Mouse (Mus musculus) heart, adult 2 months (tissue): ENCODE measurements around the gene 4931406C07Rik. TPM values are rescaled to one million over a fixed set of nuclear protein-coding genes. Genes with fewer than 3 reads are reported as not detected.

ENCODE experiments used
- DNase-seq, 2 experiments: peaks; one replicate each; pipeline ENCODE4 v3.0.0; 2021
- H3K27ac ChIP-seq: fragments of 200-600 bp; 2 replicates; pipeline ENCODE4 v1.8.1; 2022
- H3K27me3 ChIP-seq: fragments of 200-500 bp; 2 replicates; pipeline ENCODE4 v1.6.1; 2012; ENCODE audit warnings: mild to moderate bottlenecking, low read length, inconsistent platforms, mixed read lengths; ENCODE audit not compliant: control insufficient read depth, insufficient read depth
- H3K36me3 ChIP-seq: fragments of 200-500 bp; 2 replicates; pipeline ENCODE4 v1.6.1; 2012; ENCODE audit warnings: low read length, inconsistent platforms; ENCODE audit not compliant: control insufficient read depth, insufficient read depth
- H3K4me1 ChIP-seq: fragments of 200-500 bp; 2 replicates; pipeline ENCODE4 v1.6.1; 2011; ENCODE audit warnings: low read length; ENCODE audit not compliant: control insufficient read depth, insufficient read depth
- H3K4me3 ChIP-seq: fragments of 200-600 bp; 2 replicates; pipeline ENCODE4 v1.8.1; 2022
- H3K79me2 ChIP-seq: fragments of 200-500 bp; replicated peaks from 2 replicates; pipeline ENCODE4 v1.6.1; 2012; ENCODE audit warnings: mild to moderate bottlenecking, inconsistent platforms, low read length, moderate library complexity, mixed read lengths; ENCODE audit not compliant: control insufficient read depth, insufficient read depth
- H3K9ac ChIP-seq: fragments of 200-500 bp; 2 replicates; pipeline ENCODE4 v1.6.1; 2012; ENCODE audit warnings: low read depth, mild to moderate bottlenecking, control low read depth, inconsistent platforms, low read length, mixed read lengths
- CTCF ChIP-seq: fragments of 200-600 bp; IDR thresholded peaks from 2 replicates; pipeline ENCODE4 v1.8.1; 2022; ENCODE audit warnings: antibody characterized with exemption, mild to moderate bottlenecking, moderate library complexity
- EP300 ChIP-seq: fragments of 200-500 bp; IDR thresholded peaks from 2 replicates; pipeline ENCODE4 v1.6.1; 2011; ENCODE audit warnings: low read depth, low read length, control low read depth; ENCODE audit not compliant: insufficient read depth
- POLR2A ChIP-seq: fragments of 200-500 bp; IDR thresholded peaks from 2 replicates; pipeline ENCODE4 v1.6.1; 2011; ENCODE audit warnings: mild to moderate bottlenecking, low read depth, low read length, control low read depth; ENCODE audit not compliant: insufficient read depth
- WGBS: fragments of 180-500 bp; shearing (Covaris S2); methylation state at CpG from one replicate; pipeline ENCODE4 v1.1.7; 2018; 5-methylcytosine and 5-hydroxymethylcytosine counted together
- intact Hi-C: fragments of 180-260 bp; cut with DNase I; formaldehyde crosslinking; loops from one replicate; pipeline ENCODE4 v1.15.1; 2025
- microRNA-seq, 2 experiments: library from miRNA; unstranded; fragments of <30 nt; microRNA quantifications; one replicate each; pipeline ENCODE4 v1.2.0; 2021
- polyA plus RNA-seq: library from polyadenylated mRNA; depleted of rRNA; stranded (reverse); fragments of >200 nt; gene quantifications from 2 replicates; pipeline ENCODE4 v1.2.3, GENCODE M21; 2012; rRNA removed
- total RNA-seq, 2 experiments: library from RNA; stranded (reverse); gene quantifications; 2 replicates each; pipeline ENCODE4 v1.2.3; 2021

The 4931406C07Rik gene
- total and polyA plus RNA-seq, 3 experiments: 4.9 to 8.1 (median 5.7) TPM

DNA sequence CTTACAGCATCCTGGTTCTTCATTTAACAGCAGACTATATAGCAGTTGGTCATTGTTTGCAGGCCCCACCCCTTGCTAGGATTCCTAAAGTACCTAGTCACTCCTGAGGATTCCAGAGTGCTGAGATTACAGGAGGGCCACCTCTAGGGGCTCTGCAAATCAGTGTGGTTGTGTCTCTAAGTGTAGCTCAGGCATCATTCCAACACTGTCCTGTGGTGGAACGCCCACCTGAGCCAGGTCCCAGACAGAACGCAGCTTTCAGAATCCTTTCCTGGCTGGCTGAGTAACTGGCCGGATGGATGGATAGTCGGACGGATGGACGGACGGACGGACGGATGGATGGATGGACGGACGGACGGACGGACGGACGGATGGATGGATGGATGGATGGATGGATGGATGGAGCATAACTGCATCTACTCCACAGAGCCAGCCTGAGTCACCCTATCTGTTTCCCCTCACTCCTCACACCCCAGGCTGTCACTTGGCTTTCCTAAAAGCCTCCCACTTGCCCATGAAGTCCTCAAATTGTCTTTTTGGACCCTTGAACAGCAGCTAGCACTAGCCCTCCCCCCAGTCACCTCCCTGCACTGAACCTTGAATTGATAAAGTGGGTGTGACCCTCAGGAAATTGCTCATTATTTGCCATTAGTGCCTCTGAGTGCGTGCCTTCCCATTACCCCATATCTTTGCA is 67.8 kb downstream of the 4931406C07Rik start:
- H3K27me3 ChIP-seq: peaks cover 2% of the 10 kb centered on the region; the same call in 1 of the 2 replicates
- intact Hi-C loops: no loop called here
- no peak overlapping the region; the same call in 1 of the 2 replicates for H3K27ac ChIP-seq
- H3K36me3 ChIP-seq: no peaks in the 10 kb centered on the region
- H3K9ac ChIP-seq: no peak overlapping the region
- DNase-seq: no peak
- H3K79me2 ChIP-seq: no peaks in the 10 kb centered on the region
- peak overlapping the region; percentile 39 for H3K4me3 ChIP-seq
- H3K4me1 ChIP-seq: peaks cover 4% of the 10 kb centered on the region
- WGBS: 58% methylated on average over 16 of the region's 16 CpGs
- TF ChIP-seq POLR2A (no peak), EP300 (no peak), CTCF (no peak)

DNA sequence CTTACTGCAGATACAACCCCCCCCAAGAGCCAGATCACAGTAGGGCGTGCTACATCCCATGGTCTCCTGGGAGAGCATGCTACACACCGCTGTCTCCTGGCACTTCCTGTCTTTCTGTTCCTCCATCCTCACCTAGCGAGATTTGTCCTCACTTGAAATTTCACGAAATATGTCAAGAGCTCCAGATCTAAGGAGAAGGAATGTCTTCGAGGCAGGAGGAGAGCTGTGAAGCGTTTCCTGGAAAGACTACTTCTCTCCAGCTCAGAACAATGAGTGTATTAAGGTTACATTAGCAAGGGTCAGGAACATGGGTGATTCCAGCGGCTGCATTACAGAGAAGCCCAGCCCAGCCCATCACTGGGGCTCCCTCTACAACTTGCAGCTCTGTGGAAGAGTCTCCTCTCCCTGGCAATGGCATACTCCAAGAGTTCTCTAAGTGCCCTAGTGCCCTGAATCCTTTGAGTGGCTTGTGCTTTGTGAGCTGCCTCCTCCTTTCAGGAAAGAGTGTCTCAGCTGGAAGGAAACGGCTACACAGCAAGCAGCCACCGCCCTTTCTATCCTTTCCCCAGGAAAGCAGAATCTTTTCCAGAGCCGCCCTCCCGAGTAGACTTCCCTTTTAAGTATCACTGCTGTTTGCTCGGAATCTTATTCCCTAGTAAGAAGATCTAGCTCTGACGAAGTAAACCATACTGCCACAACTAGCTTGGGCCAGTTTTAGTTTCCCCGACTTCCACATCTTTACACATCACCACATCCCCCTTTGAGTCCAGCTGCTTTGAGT is 68.5 kb downstream of the 4931406C07Rik start:
- peak in 1 of 2 experiments; percentile 11 for DNase-seq
- H3K27ac ChIP-seq: no peak overlapping the region; the same call in 1 of the 2 replicates
- 32% methylated on average over 14 of the region's 14 CpGs for WGBS

DNA sequence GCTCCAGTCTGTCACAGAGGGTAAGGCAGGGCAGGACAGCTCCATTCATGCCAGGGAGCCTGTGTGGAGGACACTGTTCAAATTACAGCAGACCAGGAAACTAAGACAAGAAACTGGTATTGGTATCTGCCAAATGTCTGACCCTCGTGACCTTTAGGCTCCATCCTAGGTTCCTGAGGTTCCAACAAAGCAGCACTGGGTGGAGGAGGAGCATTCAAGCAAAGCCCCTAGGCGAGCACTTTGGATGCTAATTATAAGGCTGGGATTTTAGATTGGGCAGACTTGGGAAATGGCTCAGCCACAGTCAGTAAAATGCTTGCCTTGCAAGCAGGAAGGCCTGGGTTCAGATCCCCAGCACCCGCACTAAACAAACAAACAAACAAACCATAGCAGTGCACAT is 70.3 kb downstream of the 4931406C07Rik start:
- no peak overlapping the region for H3K9ac ChIP-seq
- no peak for TF ChIP-seq POLR2A
- no peak for TF ChIP-seq EP300
- TF ChIP-seq CTCF: no peak

More for the DNA sequence above, 68.5 kb downstream of the 4931406C07Rik start:
- no peaks in the 10 kb centered on the region for H3K79me2 ChIP-seq
- no peak overlapping the region for H3K4me3 ChIP-seq
- H3K36me3 ChIP-seq: no peaks in the 10 kb centered on the region
- intact Hi-C loops: no loop called here
- TF ChIP-seq POLR2A (no peak), CTCF (no peak), EP300 (no peak)
- H3K27me3 ChIP-seq: peaks cover 2% of the 10 kb centered on the region; the same call in 1 of the 2 replicates
- H3K9ac ChIP-seq: no peak overlapping the region
- peaks cover 4% of the 10 kb centered on the region for H3K4me1 ChIP-seq

DNA sequence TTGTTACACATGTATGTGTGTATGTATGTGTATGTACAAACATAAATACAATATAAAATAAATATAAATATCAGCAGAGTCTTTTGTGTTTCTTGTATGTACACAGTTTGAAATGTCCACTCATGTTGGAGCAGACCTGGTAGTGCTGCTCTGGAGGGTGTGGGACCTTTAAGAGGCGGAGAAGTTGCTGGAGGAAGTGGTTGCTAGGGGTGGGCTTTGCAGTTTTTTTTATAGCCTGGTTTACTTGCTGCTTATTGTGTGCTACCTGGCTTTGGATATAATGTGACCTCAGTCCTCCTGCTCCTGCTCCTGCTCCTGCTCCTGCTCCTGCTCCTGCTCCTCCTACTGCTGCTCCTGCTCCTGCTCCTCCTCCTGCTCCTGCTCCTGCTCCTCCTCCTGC is 72.6 kb downstream of the 4931406C07Rik start:
- Histone ChIP-seq H3K36me3 (no peaks in the 10 kb centered on the region), H3K27me3 (no peaks in the 10 kb centered on the region; the same call in 1 of the 2 replicates), H3K4me3 (no peak overlapping the region), H3K9ac (no peak overlapping the region), H3K79me2 (no peaks in the 10 kb centered on the region), H3K4me1 (peaks cover 2% of the 10 kb centered on the region), H3K27ac (no peak overlapping the region)
- 81% methylated on average over 1 of the region's 1 CpGs for WGBS
- intact Hi-C loops: no loop called here
- TF ChIP-seq CTCF (no peak), EP300 (no peak), POLR2A (no peak)
- no peak for DNase-seq

More for the DNA sequence above, 70.3 kb downstream of the 4931406C07Rik start:
- WGBS: 91% methylated on average over 3 of the region's 3 CpGs
- Histone ChIP-seq H3K4me1 (peaks cover 4% of the 10 kb centered on the region), H3K36me3 (no peaks in the 10 kb centered on the region), H3K4me3 (no peak overlapping the region), H3K27ac (no peak overlapping the region), H3K27me3 (peaks cover 2% of the 10 kb centered on the region; the same call in 1 of the 2 replicates), H3K79me2 (no peaks in the 10 kb centered on the region)
- DNase-seq: no peak
- intact Hi-C loops: no loop called here

Small RNAs within 50 kb of the gene (microRNA-seq; reads per million reads assigned to microRNA genes)
- 0 reads per million in 2 experiments for gene Gm49349
- gene mmu-mir-7650: 0 reads per million in 2 experiments

Other genes starting within 250 kb of the 4931406C07Rik start
- gene Hephl1, start 194.3 kb downstream of the 4931406C07Rik start, total RNA-seq: under 1 TPM; 0.05 to 0.16 TPM
- gene Hephl1, start 194.3 kb downstream of the 4931406C07Rik start, polyA plus RNA-seq: 0.06 TPM in 2 replicates
- under 1 TPM; 0.23 to 0.32 TPM for gene Vstm5, start 67.4 kb downstream of the 4931406C07Rik start, total RNA-seq
- gene Vstm5, start 67.4 kb downstream of the 4931406C07Rik start, polyA plus RNA-seq: 0.31 and 0.59 TPM in 2 replicates
- gene Med17, start 26.5 kb downstream of the 4931406C07Rik start, total RNA-seq: 10 to 100 TPM; 14.3 to 14.6 TPM
- gene Med17, start 26.5 kb downstream of the 4931406C07Rik start, polyA plus RNA-seq: 10.3 and 13.6 TPM in 2 replicates
- gene Taf1d, start 234 bp downstream of the 4931406C07Rik start, total RNA-seq: 10 to 100 TPM; 26.0 to 28.0 TPM
- gene Taf1d, start 234 bp downstream of the 4931406C07Rik start, polyA plus RNA-seq: 5.8 and 13.6 TPM in 2 replicates
- 1 to 10 TPM; 5.8 to 8.5 TPM for gene Cep295, start 51.3 kb upstream of the 4931406C07Rik start, total RNA-seq
- gene Cep295, start 51.3 kb upstream of the 4931406C07Rik start, polyA plus RNA-seq: 3.0 and 4.1 TPM in 2 replicates
- 10 to 100 TPM; 24.9 to 25.8 TPM for gene Smco4, start 187.0 kb upstream of the 4931406C07Rik start, total RNA-seq
- gene Smco4, start 187.0 kb upstream of the 4931406C07Rik start, polyA plus RNA-seq: 16.5 and 34.0 TPM in 2 replicates